Mouse (Mus musculus) gastrocnemius, postnatal 4 days (tissue): Measurements from ENCODE around the gene Tmem229b. TPM values are rescaled to one million over a fixed set of nuclear protein-coding genes. Genes with fewer than 3 reads are reported as not detected.

Experiments
- total RNA-seq, 2 experiments: library from RNA; stranded (reverse); gene quantifications; 2 replicates each; pipeline ENCODE4 v1.2.3; 2021

Tmem229b gene
- total RNA-seq, 2 experiments from 2014 or later = 7.7 to 8.0 TPM

Other genes with a start within 250 kb of the Tmem229b start
- gene Atp6v1d, start 146.0 kb downstream of the Tmem229b start, total RNA-seq = 10 to 100 TPM; 42.8 to 44.4 TPM
- gene Eif2s1, start 145.8 kb downstream of the Tmem229b start, total RNA-seq = 10 to 100 TPM; 51.1 to 56.9 TPM
- under 1 TPM in 1 of 2 experiments, not detected in 1; 0.29 TPM for gene Plek2, start 100.7 kb downstream of the Tmem229b start, total RNA-seq
- 1 to 10 TPM; 2.2 to 2.6 TPM for gene Plekhh1, start 21.5 kb upstream of the Tmem229b start, total RNA-seq
- 1 to 10 TPM; 4.6 to 5.0 TPM for gene Pigh, start 82.0 kb upstream of the Tmem229b start, total RNA-seq
- under 1 TPM in 1 of 2 experiments, not detected in 1; 0.18 TPM for gene Arg2, start 123.2 kb upstream of the Tmem229b start, total RNA-seq
- gene Vti1b, start 165.0 kb upstream of the Tmem229b start, total RNA-seq = 10 to 100 TPM; 49.1 to 54.9 TPM
- gene Rdh11, start 184.7 kb upstream of the Tmem229b start, total RNA-seq = 1 to 10 TPM; 7.2 to 8.4 TPM
- under 1 TPM; 0.21 to 0.54 TPM for gene Rdh12, start 201.3 kb upstream of the Tmem229b start, total RNA-seq